Mouse (Mus musculus): Measurements from ENCODE around the gene Scp2. TPM values are rescaled to one million over a fixed set of nuclear protein-coding genes. Genes with fewer than 3 reads are reported as not detected.

Scp2 gene
- polyA plus RNA-seq, 1 experiment from 2014 or later = 349 TPM

DNA sequence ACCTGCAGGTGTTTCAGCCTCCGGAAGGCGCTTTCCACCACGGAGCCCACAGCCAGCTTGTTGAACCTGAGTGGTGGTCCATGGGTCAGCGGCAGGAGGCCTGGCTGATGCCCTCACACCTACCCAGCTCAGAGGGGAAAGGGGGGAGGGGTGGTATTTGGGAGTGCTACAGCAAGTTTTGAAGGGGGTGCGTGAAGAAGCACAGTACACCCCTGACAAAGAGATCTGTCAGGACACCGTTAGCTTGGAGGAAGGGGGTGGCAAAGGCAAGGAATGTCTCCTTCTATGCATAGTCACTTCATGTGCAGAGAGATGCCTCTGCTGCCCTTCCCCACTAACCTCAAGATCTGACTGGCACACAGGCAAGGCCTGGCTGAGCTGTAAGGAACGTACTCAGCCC is 127.0 kb downstream of the Scp2 start:
- Histone ChIP-seq H3K36me3 (replicated peaks) (no peaks in the 10 kb centered on the region), H3K4me2 (no peak overlapping the region), H3K27ac (replicated peaks) (no peak overlapping the region), H3K4me1 (replicated peaks) (no peaks in the 10 kb centered on the region), H3K27me3 (no peaks in the 10 kb centered on the region), H3K4me3 (replicated peaks) (no peak overlapping the region), H3K9ac (no peak overlapping the region), H3K9me3 (replicated peaks) (no peaks in the 10 kb centered on the region)
- 69% methylated on average over 7 of the region's 7 CpGs for WGBS (ENCODE audit: insufficient replicate concordance)
- ATAC-seq (ENCODE audit: insufficient read depth) = no peak

DNA sequence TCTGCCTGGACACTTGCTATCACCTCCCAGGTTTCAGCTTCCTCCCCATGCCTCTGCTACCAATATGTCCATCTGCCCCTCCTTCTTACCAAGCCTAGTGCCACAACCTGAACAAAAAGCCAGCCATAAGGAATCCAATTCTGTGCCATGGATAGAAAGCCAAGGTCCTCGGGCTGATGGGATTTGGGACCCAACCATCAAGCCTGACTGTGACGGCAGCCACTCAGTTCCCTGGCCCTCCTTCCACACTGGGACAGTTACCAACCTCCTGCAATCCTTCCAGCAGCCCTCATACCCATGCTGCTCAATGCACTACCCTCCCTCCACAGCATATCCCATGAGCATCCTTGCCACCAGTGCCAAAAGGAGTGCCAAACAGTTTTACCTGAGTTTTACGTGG is 128.5 kb downstream of the Scp2 start:
- Histone ChIP-seq H3K27ac (replicated peaks) (no peak overlapping the region), H3K36me3 (replicated peaks) (no peaks in the 10 kb centered on the region), H3K4me3 (replicated peaks) (no peak overlapping the region), H3K27me3 (no peaks in the 10 kb centered on the region), H3K9ac (no peak overlapping the region), H3K4me2 (no peak overlapping the region), H3K9me3 (replicated peaks) (no peaks in the 10 kb centered on the region), H3K4me1 (replicated peaks) (no peaks in the 10 kb centered on the region)
- 62% methylated on average over 3 of the region's 3 CpGs for WGBS (ENCODE audit: insufficient replicate concordance)
- ATAC-seq (ENCODE audit: insufficient read depth) = no peak

DNA sequence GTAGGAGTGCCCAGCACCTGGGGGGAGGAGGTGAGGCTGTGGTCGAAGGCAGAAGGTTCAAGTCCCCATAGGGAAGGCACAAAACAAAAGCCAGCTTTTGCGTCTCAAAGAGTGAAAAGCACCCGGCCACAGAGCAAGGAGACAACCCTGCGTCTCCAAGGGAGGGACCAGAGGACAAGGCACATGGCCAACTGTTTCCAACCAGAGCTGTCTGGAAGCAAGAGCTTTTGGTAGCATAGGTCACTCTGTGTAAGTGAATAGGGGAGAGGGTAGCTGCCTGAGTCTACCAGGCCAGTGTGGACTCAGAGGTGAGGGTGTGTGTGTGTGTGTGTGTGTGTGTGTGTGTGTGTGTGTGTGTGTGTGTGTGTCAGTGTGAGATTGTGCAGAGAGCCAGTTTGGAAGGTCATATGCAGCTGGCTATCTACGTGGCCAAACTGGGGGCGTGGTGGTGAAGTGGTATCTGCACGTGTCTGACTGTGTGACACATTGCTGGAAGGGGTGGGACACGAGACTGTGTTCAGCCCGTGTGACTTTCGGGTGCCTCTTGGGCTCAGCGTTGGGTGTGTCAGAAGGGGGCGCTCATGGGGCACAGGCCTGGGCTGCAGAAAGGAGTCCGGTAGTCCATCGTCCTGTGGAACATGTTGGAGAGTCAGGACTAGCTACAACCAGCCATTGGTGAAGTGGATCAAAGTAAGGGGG is 129.6 kb downstream of the Scp2 start:
- Histone ChIP-seq H3K4me1 (replicated peaks) (no peaks in the 10 kb centered on the region), H3K9me3 (replicated peaks) (no peaks in the 10 kb centered on the region), H3K27me3 (no peaks in the 10 kb centered on the region), H3K4me2 (no peak overlapping the region), H3K4me3 (replicated peaks) (no peak overlapping the region), H3K9ac (no peak overlapping the region), H3K27ac (replicated peaks) (no peak overlapping the region), H3K36me3 (replicated peaks) (no peaks in the 10 kb centered on the region)
- ATAC-seq (ENCODE audit: insufficient read depth) = 0 out of 2 replicates have a peak, but pooled peaks have one; percentile 37
- 38% methylated on average over 14 of the region's 14 CpGs for WGBS (ENCODE audit: insufficient replicate concordance)

DNA sequence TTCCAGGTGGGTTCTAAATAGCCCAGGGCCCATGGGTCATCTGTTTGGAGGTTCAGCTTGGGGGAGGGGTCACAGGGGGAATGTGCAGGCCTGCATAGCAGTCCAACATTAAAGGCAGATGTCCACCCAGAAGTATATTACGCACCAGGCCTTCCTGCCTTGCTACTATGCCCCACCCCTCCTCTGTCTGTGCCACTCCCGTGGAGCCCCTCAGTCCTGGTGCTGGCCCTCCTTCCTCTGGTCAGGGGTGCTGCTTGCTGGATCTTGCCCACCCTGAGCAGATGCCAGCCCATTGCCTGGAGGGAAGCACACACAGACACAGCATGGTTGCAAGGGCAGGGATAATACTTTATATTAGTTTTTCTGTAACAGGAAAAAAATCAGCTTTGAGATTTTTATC is 130.3 kb downstream of the Scp2 start:
- 70% methylated on average over 2 of the region's 2 CpGs for WGBS (ENCODE audit: insufficient replicate concordance)
- H3K27me3 ChIP-seq = no peaks in the 10 kb centered on the region
- ATAC-seq (ENCODE audit: insufficient read depth) = no peak
- no peak overlapping the region for H3K27ac ChIP-seq (replicated peaks)
- no peak overlapping the region for H3K4me3 ChIP-seq (replicated peaks)
- no peaks in the 10 kb centered on the region for H3K4me1 ChIP-seq (replicated peaks)
- no peak overlapping the region for H3K4me2 ChIP-seq
- H3K36me3 ChIP-seq (replicated peaks) = no peaks in the 10 kb centered on the region
- no peak overlapping the region for H3K9ac ChIP-seq
- no peaks in the 10 kb centered on the region for H3K9me3 ChIP-seq (replicated peaks)

DNA sequence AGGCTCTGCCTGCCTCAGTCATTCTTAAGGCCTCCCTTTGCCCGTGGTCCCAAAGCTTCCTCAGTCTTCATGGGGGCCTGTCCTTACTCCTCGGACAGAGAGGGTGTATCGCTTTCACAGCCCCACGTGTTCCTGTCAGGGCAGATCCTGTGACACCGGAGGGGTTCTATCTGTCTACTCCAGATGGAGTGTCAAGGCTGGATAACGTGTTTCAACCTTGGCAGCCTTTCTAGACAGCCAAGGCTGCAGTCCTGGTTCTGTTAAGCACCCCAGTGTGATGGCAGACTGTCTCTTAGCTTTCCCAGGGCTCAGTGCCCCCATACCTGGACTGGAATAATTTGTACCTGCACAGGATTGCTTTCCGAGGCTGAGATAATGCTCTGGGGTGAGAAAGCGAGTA is 136.3 kb downstream of the Scp2 start:
- 40% methylated on average over 8 of the region's 8 CpGs for WGBS (ENCODE audit: insufficient replicate concordance)
- Histone ChIP-seq H3K9me3 (replicated peaks) (no peaks in the 10 kb centered on the region), H3K4me1 (replicated peaks) (no peaks in the 10 kb centered on the region), H3K27ac (replicated peaks) (no peak overlapping the region), H3K9ac (no peak overlapping the region), H3K4me2 (no peak overlapping the region), H3K36me3 (replicated peaks) (no peaks in the 10 kb centered on the region), H3K4me3 (replicated peaks) (no peak overlapping the region), H3K27me3 (0 out of 2 replicates have a peak, but pooled peaks cover 4% of the 10 kb centered on the region)
- no peak for ATAC-seq (ENCODE audit: insufficient read depth)

DNA sequence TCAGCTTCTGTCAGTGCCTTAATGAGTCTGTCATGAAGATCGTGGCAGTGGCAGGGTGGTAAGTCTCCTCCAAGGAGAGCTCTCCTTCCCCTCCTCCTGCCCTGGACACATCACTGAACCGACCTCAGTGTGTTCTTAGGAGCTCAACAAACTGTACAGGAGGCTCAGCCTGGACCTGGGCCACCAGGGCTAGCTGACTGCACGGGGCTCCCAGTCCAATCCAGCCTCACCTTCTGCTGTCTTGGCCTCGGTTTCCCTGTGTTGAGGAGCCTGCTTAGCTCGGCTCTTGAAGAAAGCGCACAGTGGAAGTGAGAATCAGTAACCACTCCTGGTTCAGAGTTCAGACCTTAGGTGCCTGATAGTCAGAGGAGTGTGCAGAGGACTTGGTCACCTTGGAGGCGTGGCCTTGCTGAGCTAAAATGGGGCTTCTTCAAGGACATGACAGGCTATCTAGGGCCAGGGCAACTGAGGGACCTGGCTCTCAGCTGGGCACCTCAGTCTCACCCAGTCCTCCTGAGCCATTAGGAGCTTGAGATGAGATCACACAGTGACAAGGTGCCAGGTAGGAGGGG is 137.2 kb downstream of the Scp2 start:
- 58% methylated on average over 7 of the region's 7 CpGs for WGBS (ENCODE audit: insufficient replicate concordance)
- Histone ChIP-seq H3K4me1 (replicated peaks) (no peaks in the 10 kb centered on the region), H3K36me3 (replicated peaks) (no peaks in the 10 kb centered on the region), H3K4me2 (no peak overlapping the region), H3K27ac (replicated peaks) (no peak overlapping the region), H3K4me3 (replicated peaks) (no peak overlapping the region), H3K9me3 (replicated peaks) (no peaks in the 10 kb centered on the region), H3K27me3 (0 out of 2 replicates have a peak, but pooled peaks cover 4% of the 10 kb centered on the region), H3K9ac (no peak overlapping the region)
- ATAC-seq (ENCODE audit: insufficient read depth) = no peak

DNA sequence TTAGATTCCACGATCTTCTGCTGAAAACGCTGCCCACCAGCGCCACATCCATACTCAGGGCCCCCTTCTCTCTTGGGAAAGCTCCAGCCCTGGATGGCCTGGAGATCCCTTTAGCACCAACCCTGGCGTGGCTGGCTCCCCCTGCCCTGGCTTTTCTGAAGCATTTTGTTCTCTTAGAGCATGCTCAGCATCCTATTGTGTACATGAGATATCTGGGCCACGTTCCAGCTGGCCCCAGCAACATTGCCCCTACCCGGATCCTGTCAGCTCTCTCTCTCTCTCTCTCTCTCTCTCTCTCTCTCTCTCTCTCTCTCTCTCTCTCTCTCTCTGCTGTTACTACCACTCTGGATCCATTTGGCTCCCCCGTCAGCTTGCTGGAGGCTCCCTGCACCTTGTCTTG is 139.5 kb downstream of the Scp2 start:
- Histone ChIP-seq H3K27me3 (0 out of 2 replicates have a peak, but pooled peaks cover 4% of the 10 kb centered on the region), H3K36me3 (replicated peaks) (no peaks in the 10 kb centered on the region), H3K4me3 (replicated peaks) (no peak overlapping the region), H3K4me1 (replicated peaks) (no peaks in the 10 kb centered on the region), H3K9me3 (replicated peaks) (no peaks in the 10 kb centered on the region), H3K27ac (replicated peaks) (no peak overlapping the region), H3K4me2 (no peak overlapping the region), H3K9ac (no peak overlapping the region)
- ATAC-seq (ENCODE audit: insufficient read depth) = no peak
- 51% methylated on average over 7 of the region's 7 CpGs for WGBS (ENCODE audit: insufficient replicate concordance)

DNA sequence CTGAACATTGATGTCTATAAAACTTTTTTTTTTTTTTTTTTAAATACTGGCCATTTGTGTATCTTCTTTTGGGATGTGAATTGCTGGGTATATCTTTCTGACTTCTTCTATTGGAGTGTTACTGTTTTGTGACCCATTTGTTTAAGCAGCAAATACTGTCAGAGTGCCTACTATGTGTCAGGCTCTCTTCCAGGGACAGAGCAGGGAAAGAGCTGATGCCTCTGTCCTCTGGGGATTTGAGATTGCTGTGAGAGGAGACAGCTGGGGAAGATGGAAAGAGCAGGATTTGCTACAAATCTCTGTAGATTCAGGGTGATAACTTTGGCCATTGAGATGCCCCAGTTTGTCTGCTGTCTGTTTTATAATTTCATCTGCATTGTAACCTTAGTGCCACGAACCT is 145.4 kb downstream of the Scp2 start:
- Histone ChIP-seq H3K9me3 (replicated peaks) (no peaks in the 10 kb centered on the region), H3K4me1 (replicated peaks) (no peaks in the 10 kb centered on the region), H3K9ac (no peak overlapping the region), H3K27me3 (no peaks in the 10 kb centered on the region; the same call in 1 of the 2 replicates), H3K36me3 (replicated peaks) (no peaks in the 10 kb centered on the region), H3K4me3 (replicated peaks) (no peak overlapping the region), H3K4me2 (no peak overlapping the region), H3K27ac (replicated peaks) (no peak overlapping the region)
- ATAC-seq (ENCODE audit: insufficient read depth) = no peak
- 43% methylated on average over 1 of the region's 1 CpGs for WGBS (ENCODE audit: insufficient replicate concordance)

DNA sequence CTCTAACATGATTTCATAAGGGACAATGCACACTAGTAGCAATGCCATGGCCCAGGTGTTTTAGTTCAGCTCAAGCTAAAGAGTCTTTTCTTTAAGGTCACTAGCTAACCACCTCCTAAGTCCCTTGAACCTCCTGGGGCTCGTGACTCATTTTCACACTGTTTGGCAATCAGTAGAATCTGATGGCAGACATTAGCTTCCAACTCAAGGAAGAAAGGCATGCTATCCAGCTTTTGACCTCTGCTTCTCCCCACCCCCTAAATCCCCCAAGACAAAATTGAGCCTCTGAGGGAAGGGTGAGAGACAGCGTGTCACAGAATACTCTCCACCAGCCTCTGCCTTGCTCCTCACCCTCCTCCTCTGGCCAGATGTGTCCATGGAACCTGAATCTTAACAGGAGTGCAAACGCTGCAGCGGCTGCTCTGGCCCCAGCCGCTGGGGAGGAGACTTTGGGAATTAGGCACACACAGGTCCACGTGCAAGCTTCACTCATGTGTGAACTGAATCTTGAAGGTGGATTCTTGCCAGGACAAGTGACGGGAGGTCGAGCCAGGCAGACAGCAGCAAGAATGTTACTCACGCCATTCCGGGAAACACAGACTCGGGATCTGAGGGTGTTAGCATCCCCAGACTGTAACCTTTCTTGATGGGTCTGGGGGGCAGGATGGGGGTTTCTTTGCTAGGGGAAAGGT is 146.0 kb downstream of the Scp2 start:
- 56% methylated on average over 11 of the region's 11 CpGs for WGBS (ENCODE audit: insufficient replicate concordance)
- H3K4me2 ChIP-seq = no peak overlapping the region
- no peak overlapping the region for H3K9ac ChIP-seq
- no peaks in the 10 kb centered on the region for H3K4me1 ChIP-seq (replicated peaks)
- H3K27me3 ChIP-seq = no peaks in the 10 kb centered on the region; the same call in 1 of the 2 replicates
- no peak overlapping the region for H3K4me3 ChIP-seq (replicated peaks)
- no peak for ATAC-seq (ENCODE audit: insufficient read depth)
- no peaks in the 10 kb centered on the region for H3K36me3 ChIP-seq (replicated peaks)
- no peak overlapping the region for H3K27ac ChIP-seq (replicated peaks)
- no peaks in the 10 kb centered on the region for H3K9me3 ChIP-seq (replicated peaks)

DNA sequence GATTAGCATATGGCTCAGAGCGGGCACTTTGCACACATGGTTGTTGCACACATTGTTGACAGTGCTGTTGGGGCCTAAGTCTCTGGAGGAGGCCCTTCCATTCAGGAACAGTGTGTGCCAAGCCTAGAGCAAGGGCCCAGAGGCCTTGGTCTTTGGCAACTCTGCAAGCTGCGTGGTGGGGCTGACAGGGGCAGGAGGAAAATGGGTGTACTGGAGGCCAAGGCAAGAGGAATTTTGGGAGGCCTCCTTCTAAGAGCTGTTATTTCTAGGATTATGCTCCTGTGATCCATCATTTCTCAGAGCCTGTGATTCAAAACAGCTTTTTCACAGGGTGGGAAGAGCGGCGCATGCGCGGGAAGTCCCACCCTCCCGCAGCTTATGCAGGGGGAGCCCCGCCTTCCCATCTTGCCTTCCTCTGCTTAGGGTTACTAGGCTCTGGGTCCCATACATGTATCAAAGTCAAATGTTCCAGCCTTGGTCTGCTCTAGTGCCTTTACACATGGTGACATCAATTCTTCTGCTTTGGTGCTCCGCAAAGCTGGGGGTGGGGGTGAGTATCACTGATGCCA is 148.3 kb downstream of the Scp2 start:
- no peak overlapping the region for H3K4me2 ChIP-seq
- H3K9ac ChIP-seq = no peak overlapping the region
- H3K9me3 ChIP-seq (replicated peaks) = no peaks in the 10 kb centered on the region
- H3K27ac ChIP-seq (replicated peaks) = no peak overlapping the region
- no peaks in the 10 kb centered on the region for H3K4me1 ChIP-seq (replicated peaks)
- 84% methylated on average over 9 of the region's 9 CpGs for WGBS (ENCODE audit: insufficient replicate concordance)
- H3K36me3 ChIP-seq (replicated peaks) = no peaks in the 10 kb centered on the region
- no peak overlapping the region for H3K4me3 ChIP-seq (replicated peaks)
- ATAC-seq (ENCODE audit: insufficient read depth) = no peak
- H3K27me3 ChIP-seq = peaks cover 4% of the 10 kb centered on the region

DNA sequence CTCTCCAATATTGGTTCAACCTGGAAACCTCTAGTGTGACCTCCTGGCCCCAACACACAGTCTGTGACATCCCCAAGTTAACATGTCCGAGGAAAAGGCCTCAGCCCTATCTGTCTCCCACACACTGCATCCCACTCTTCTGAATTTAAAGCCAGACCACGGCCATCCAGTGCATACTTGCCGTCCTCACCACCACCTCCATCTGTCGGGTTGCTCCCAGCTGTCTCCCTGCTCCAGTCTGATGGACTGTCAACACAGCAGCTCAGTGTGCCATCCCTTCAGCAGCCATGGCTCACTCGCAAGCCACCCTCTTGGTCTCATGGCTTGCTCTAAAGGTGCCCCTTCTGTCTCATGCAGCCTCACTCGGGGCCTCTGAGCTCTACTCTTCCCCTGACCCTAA is 149.1 kb downstream of the Scp2 start:
- H3K9ac ChIP-seq = no peak overlapping the region
- H3K4me1 ChIP-seq (replicated peaks) = no peaks in the 10 kb centered on the region
- no peak overlapping the region for H3K4me3 ChIP-seq (replicated peaks)
- peaks cover 9% of the 10 kb centered on the region for H3K27me3 ChIP-seq
- no peaks in the 10 kb centered on the region for H3K36me3 ChIP-seq (replicated peaks)
- 58% methylated on average over 6 of the region's 6 CpGs for WGBS (ENCODE audit: insufficient replicate concordance)
- ATAC-seq (ENCODE audit: insufficient read depth) = no peak
- no peaks in the 10 kb centered on the region for H3K9me3 ChIP-seq (replicated peaks)
- H3K4me2 ChIP-seq = no peak overlapping the region
- no peak overlapping the region for H3K27ac ChIP-seq (replicated peaks)
